Mouse (Mus musculus): ENCODE results near the gene Tmem131l. TPM values are rescaled to one million over a fixed set of nuclear protein-coding genes. Genes with fewer than 3 reads are reported as not detected.

Tmem131l gene
- polyA plus RNA-seq, 1 experiment from 2014 or later: 74.9 TPM

DNA sequence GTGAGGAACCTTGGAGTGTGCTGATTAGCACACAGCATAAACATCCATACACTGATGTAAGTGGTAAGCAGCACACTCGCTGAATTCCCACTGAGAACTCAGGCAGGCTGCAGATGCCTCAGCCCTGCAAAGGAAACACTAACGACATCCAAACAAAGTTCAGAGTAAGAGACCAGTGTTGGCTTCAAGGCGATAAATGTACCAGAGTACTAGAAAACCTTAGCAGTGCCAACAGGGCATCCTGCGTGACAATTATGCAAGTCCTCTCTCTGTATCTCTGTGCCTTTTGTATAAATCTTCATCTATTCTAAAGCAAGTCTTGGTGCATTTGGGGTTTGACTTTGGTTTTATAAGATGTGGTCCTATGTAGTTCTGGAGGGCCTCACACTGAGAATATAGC is 11.0 kb downstream of the Tmem131l start:
- H3K9ac ChIP-seq: no peak overlapping the region
- no peaks in the 10 kb centered on the region for H3K27me3 ChIP-seq
- no peak for ATAC-seq (ENCODE audit: insufficient number of reproducible peaks, insufficient read depth, low FRiP score, low TSS enrichment)
- no peak overlapping the region for H3K27ac ChIP-seq
- no peaks in the 10 kb centered on the region for H3K9me3 ChIP-seq
- peaks cover 45% of the 10 kb centered on the region for H3K36me3 ChIP-seq
- WGBS: 84% methylated on average over 4 of the region's 4 CpGs
- peaks cover 28% of the 10 kb centered on the region for H3K4me1 ChIP-seq
- no peak overlapping the region for H3K4me2 ChIP-seq (replicated peaks)
- no peak overlapping the region for H3K4me3 ChIP-seq

DNA sequence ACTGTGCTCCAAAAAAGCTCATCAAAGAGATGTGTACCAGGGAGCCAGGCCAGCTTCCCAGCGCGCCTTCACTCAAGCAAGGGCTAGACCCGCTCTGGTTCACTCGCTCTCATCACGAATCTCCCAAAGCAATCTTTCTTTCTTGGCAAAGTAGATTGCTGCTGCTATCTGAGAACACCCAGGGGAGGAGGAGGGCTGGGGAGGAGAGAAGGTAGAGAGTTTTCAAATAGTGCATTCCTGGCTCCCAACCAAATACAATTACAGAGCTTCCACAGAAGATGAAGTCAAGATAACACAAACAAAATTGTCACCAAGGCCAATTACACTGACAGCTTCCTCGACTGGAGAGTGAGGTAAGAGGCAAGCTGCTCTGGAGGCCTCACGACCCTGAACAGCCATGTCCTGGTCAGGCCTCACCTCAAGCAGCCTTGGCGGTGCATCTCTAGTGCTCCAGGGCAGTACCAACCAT is 12.2 kb downstream of the Tmem131l start:
- Histone ChIP-seq H3K4me1 (peaks cover 26% of the 10 kb centered on the region), H3K4me2 (replicated peaks) (no peak overlapping the region), H3K27me3 (no peaks in the 10 kb centered on the region), H3K9me3 (no peaks in the 10 kb centered on the region), H3K36me3 (peaks cover 37% of the 10 kb centered on the region), H3K4me3 (no peak overlapping the region), H3K9ac (no peak overlapping the region), H3K27ac (0 out of 2 replicates have a peak overlapping the region, but pooled peaks have one; percentile 6)
- peak; percentile 49; the same call in 1 of the 2 replicates for ATAC-seq (ENCODE audit: insufficient number of reproducible peaks, insufficient read depth, low FRiP score, low TSS enrichment)
- WGBS: 52% methylated on average over 8 of the region's 8 CpGs

DNA sequence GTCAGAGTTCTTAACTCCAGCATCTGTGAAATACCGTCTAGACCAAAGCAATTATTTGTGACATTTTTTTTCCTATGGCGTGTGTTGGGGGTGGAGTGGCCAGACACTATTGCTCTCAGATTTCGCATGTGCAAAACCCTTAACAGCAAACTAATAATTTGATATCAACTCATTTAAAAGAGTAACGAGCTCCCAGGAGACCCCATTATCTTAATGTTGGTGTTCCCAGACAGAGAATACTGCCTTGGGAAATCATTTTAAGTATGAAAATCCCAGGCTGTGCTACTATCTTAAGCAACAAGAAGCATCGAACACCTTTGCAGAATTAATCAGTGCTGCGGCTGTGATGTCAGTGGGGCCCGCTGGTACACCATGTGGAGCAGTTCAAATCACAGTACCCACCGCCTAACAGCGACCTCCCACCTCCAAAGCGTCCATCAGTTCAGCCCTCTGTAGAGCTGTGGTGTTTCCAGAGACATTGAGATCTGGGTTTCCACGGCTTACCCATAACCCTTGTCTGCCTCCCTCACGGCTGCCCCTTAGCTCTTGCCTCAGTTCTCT is 15.4 kb downstream of the Tmem131l start:
- H3K9ac ChIP-seq: no peak overlapping the region
- H3K27ac ChIP-seq: no peak overlapping the region
- H3K4me1 ChIP-seq: peaks cover 47% of the 10 kb centered on the region
- no peak overlapping the region for H3K4me3 ChIP-seq
- H3K27me3 ChIP-seq: no peaks in the 10 kb centered on the region
- 0 out of 2 replicates have a peak, but pooled peaks cover 17% of the 10 kb centered on the region for H3K36me3 ChIP-seq
- no peaks in the 10 kb centered on the region for H3K9me3 ChIP-seq
- no peak for ATAC-seq (ENCODE audit: insufficient number of reproducible peaks, insufficient read depth, low FRiP score, low TSS enrichment)
- no peak overlapping the region for H3K4me2 ChIP-seq (replicated peaks)
- WGBS: 74% methylated on average over 12 of the region's 12 CpGs

DNA sequence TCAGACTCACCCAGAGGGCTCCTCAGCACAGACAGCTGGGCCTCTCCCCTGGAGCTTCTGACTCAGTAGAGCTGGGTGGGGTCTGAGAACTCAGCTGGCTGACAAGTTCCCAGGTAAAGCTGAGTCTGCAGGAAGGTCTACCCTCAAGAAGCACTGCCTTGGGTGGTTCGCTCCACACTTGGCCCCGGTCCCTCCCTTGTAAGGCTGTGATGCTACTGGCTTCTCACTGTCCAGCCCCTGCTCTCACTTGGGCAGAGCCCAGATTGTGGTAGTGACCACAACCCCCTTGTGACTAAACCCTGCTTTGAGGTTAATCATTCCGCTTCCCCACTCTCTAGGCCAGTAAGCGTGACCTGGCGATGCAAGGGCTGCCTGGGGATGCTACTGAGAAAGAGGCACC is 17.3 kb downstream of the Tmem131l start:
- no peak overlapping the region for H3K4me2 ChIP-seq (replicated peaks)
- H3K27me3 ChIP-seq: no peaks in the 10 kb centered on the region
- no peak overlapping the region for H3K9ac ChIP-seq
- 63% methylated on average over 5 of the region's 5 CpGs for WGBS
- no peak for ATAC-seq (ENCODE audit: insufficient number of reproducible peaks, insufficient read depth, low FRiP score, low TSS enrichment)
- peak overlapping the region; percentile 32; the same call in 1 of the 2 replicates for H3K27ac ChIP-seq
- no peaks in the 10 kb centered on the region for H3K9me3 ChIP-seq
- no peak overlapping the region for H3K4me3 ChIP-seq
- H3K36me3 ChIP-seq: peaks cover 18% of the 10 kb centered on the region; the same call in 1 of the 2 replicates
- peaks cover 44% of the 10 kb centered on the region for H3K4me1 ChIP-seq

DNA sequence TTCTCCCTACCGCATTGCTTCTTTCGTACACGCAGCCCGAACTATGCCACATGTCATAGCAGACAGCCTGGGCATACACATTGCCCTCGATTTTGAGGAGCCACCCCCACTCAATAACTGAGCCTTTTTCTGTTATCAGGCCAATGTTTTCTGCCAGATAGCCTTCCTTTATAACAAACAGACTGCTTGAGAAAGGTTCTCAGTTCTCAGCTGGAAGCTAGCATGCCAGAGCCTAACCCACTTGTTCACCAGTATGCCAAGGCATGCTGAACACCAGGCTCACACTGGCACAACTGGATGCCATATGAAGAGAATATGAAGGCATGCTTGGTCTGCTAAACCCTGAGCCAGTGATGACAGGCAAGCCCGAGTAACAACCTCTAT is 17.8 kb downstream of the Tmem131l start:
- no peak overlapping the region for H3K4me2 ChIP-seq (replicated peaks)
- ATAC-seq (ENCODE audit: insufficient number of reproducible peaks, insufficient read depth, low FRiP score, low TSS enrichment): no peak
- H3K4me3 ChIP-seq: no peak overlapping the region
- 74% methylated on average over 6 of the region's 6 CpGs for WGBS
- H3K4me1 ChIP-seq: peaks cover 42% of the 10 kb centered on the region
- H3K9me3 ChIP-seq: no peaks in the 10 kb centered on the region
- peaks cover 20% of the 10 kb centered on the region; the same call in 1 of the 2 replicates for H3K36me3 ChIP-seq
- no peak overlapping the region for H3K9ac ChIP-seq
- H3K27me3 ChIP-seq: no peaks in the 10 kb centered on the region
- no peak overlapping the region for H3K27ac ChIP-seq

DNA sequence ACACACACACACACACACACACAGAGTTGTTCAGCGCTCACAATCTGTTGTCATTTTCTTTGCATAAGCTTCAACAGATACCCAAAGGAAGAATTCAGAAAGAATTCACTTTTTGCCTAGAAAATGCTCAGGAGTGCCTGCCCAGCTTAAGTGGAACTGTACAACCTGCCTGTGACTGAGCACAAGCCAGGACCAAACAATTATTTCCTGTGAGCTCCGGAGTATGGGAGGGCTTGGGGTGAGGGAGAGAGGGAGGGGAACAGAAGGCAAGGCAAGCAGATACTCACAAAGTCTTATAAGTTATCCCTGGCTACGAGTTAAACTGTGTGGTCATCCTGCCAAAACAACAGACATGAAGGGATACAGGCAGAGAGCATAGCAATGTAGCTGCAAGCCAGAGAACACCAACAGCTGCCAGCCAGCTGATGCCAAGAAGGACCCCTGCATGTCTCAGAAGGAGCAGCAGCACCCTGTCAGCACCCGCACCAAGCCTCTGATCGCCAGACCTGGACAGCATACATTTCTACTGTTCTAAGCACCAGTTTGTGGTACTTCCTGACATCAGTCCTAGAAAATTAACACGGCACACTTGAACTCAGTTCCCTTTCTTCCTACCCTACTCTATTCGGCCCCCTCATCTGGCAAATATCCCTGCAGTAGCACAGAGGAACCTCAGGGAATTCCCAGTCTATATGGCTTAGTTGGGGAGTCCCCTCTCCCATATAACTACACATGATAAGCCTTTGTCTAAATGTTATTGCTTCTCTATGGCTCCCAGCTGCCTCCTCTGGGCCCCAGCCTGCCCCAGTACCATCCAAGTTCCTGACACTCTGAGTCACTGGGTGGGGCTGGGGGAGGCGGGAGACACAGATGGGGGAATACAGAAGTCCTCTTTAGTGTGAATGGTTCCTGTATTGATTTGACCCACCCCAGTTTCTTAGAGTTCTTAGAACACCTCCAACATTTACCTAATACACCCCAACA is 18.5 kb downstream of the Tmem131l start:
- Histone ChIP-seq H3K9me3 (no peaks in the 10 kb centered on the region), H3K27ac (no peak overlapping the region), H3K9ac (0 out of 2 replicates have a peak overlapping the region, but pooled peaks have one; percentile 15), H3K4me3 (no peak overlapping the region), H3K4me1 (peaks cover 42% of the 10 kb centered on the region), H3K36me3 (peaks cover 16% of the 10 kb centered on the region; the same call in 1 of the 2 replicates), H3K27me3 (no peaks in the 10 kb centered on the region), H3K4me2 (replicated peaks) (no peak overlapping the region)
- ATAC-seq (ENCODE audit: insufficient number of reproducible peaks, insufficient read depth, low FRiP score, low TSS enrichment): no peak
- 56% methylated on average over 8 of the region's 8 CpGs for WGBS

DNA sequence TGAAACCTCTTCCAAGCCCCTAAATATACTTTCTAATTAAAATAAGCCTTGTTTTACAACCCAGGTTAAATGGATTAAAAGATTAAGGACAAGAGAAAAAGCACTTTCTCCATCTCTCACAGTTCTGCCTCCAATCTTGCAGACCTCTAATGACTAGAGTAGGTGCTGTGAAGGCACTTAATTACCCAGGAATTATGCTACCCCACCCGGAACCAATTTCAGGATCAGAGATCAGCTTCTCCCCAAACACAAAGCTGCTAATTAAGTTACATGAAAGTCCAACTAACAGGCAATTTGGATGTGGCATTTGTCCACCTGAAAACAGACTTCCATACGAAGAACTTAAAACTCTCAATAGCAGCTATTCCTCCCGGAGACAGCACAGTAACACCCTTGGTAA is 19.4 kb downstream of the Tmem131l start:
- Histone ChIP-seq H3K4me3 (no peak overlapping the region), H3K4me2 (replicated peaks) (no peak overlapping the region), H3K9ac (no peak overlapping the region), H3K27ac (no peak overlapping the region), H3K36me3 (peaks cover 16% of the 10 kb centered on the region; the same call in 1 of the 2 replicates), H3K27me3 (no peaks in the 10 kb centered on the region), H3K4me1 (peaks cover 35% of the 10 kb centered on the region), H3K9me3 (no peaks in the 10 kb centered on the region)
- 33% methylated on average over 3 of the region's 3 CpGs for WGBS
- ATAC-seq (ENCODE audit: insufficient number of reproducible peaks, insufficient read depth, low FRiP score, low TSS enrichment): no peak

DNA sequence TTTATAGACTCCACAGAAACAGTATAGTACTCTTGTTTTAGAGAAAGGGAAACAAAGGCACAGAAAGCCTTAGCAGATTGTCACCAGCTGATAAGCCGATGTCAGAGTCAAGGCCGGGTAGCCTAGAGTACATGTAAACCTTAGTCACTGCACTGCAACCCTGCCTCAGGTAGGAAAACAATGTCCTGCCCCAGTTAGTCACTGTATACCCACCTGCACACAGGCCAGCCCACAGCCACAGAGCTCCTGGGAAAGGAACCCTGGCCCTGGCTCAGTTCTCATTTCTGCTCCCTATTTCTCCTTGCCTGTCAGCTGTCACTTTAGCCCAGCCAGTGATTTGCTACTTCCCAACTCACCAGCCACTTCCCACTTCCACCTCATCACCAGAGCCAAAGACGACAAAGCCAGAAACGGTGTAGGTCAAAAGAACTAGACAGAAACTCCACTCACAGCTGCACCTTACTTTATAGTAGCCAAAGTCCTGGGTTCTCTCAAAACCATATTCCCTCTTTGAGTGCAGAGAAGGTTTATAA is 24.4 kb downstream of the Tmem131l start:
- H3K27ac ChIP-seq: no peak overlapping the region
- peaks cover 10% of the 10 kb centered on the region; the same call in 1 of the 2 replicates for H3K4me1 ChIP-seq
- 77% methylated on average over 4 of the region's 4 CpGs for WGBS
- H3K9ac ChIP-seq: no peak overlapping the region
- H3K4me2 ChIP-seq (replicated peaks): no peak overlapping the region
- H3K27me3 ChIP-seq: no peaks in the 10 kb centered on the region
- no peak overlapping the region for H3K4me3 ChIP-seq
- peaks cover 21% of the 10 kb centered on the region for H3K36me3 ChIP-seq
- ATAC-seq (ENCODE audit: insufficient number of reproducible peaks, insufficient read depth, low FRiP score, low TSS enrichment): no peak
- peaks cover 3% of the 10 kb centered on the region; the same call in 1 of the 2 replicates for H3K9me3 ChIP-seq

DNA sequence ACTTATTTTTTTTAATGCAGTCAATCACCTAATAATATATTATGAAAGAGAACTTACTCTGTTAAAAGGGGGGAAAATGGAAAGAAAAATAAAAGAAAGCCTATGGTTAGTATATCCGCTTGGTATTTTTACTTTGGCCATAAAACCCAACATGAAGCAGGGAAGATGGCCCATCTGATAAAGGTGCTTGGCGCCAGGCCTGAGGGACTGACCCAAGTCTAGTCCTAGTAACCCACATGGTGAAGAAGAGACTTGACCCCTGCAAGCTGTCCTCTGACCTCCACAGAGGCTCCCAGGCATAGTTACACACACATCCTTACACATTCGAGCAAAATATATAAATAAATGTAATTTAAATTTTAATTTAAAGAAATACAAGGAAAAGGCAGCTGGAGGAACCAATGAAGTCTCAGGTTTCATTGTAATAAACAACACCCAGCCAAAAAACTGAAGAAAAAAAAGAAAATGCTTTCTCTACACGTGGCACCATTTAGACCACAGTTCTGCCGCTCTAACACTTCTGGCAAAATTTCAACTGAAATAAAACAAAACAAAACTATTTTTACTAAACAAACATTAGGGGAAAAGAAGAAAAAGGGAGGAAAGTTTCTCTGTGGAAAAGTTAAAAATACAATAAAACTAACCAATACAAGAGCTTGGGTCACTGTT is 28.8 kb downstream of the Tmem131l start:
- H3K4me2 ChIP-seq (replicated peaks): no peak overlapping the region

DNA sequence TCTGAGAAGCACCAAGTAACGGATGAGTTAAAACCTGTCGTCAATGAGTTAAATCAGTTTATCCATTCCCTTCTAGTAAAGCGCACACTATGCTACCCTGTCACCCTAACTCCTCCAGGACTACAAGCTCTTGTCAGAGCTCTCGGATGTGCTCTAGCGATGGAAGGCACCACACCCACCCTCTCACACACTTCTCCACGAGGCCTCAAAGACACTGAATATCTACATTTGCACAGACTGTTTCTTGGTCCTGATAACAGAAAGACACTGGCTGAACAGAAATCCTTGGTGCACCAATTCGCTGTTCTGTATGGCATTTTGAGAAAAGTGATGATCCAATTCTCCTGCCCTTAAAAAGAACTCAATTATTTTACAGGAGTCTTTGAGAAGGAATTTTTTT is 34.0 kb downstream of the Tmem131l start:
- ATAC-seq (ENCODE audit: insufficient number of reproducible peaks, insufficient read depth, low FRiP score, low TSS enrichment): no peak
- no peaks in the 10 kb centered on the region for H3K9me3 ChIP-seq
- no peak overlapping the region for H3K9ac ChIP-seq
- no peak overlapping the region for H3K4me2 ChIP-seq (replicated peaks)
- no peaks in the 10 kb centered on the region for H3K36me3 ChIP-seq
- no peak overlapping the region for H3K27ac ChIP-seq
- 88% methylated on average over 7 of the region's 7 CpGs for WGBS
- H3K4me1 ChIP-seq: peaks cover 19% of the 10 kb centered on the region; the same call in 1 of the 2 replicates
- H3K4me3 ChIP-seq: no peak overlapping the region
- no peaks in the 10 kb centered on the region for H3K27me3 ChIP-seq

More for the DNA sequence above, 28.8 kb downstream of the Tmem131l start:
- Histone ChIP-seq H3K4me1 (peaks cover 21% of the 10 kb centered on the region; the same call in 1 of the 2 replicates), H3K27me3 (no peaks in the 10 kb centered on the region), H3K4me3 (no peak overlapping the region), H3K36me3 (peaks cover 12% of the 10 kb centered on the region), H3K9ac (no peak overlapping the region), H3K27ac (peak overlapping the region; percentile 47; the same call in 1 of the 2 replicates), H3K9me3 (peaks cover 3% of the 10 kb centered on the region; the same call in 1 of the 2 replicates)
- 61% methylated on average over 5 of the region's 5 CpGs for WGBS
- no peak for ATAC-seq (ENCODE audit: insufficient number of reproducible peaks, insufficient read depth, low FRiP score, low TSS enrichment)
